Mouse (Mus musculus) lung, adult 2 months (tissue): ENCODE measurements around the gene Cep104.

Experiments used
- CTCF ChIP-seq: fragments of 200-500 bp; IDR thresholded peaks from 2 replicates; pipeline ENCODE4 v1.5.1; 2011; ENCODE audit warnings: mild to moderate bottlenecking, low read length, control low read depth; ENCODE audit not compliant: insufficient read depth
- POLR2A ChIP-seq: fragments of 200-500 bp; IDR thresholded peaks from 2 replicates; pipeline ENCODE4 v1.6.1; 2011; ENCODE audit warnings: low read depth, mild to moderate bottlenecking, control low read depth, low read length, borderline replicate concordance; ENCODE audit errors: extremely low read depth

DNA sequence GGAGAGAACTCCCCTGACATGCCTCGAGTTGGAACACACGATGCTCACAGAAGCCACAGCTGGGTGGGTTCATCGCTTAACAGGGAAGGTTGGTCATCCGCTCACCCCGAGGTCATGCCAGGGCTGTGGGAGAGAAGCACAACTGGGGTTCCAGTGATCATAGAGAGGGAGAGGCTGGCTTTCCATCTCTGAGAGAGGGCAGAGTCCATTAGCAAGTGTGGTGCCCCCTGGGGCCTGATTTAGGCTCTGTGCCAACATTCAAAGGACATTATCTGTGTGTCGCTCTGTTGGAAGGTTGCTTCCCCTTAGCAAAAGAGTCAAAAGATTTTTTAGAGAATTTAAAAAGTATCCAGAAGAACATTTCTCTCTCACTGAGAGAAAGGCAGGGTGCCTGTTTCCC lies 30.7 kb upstream of the Cep104 start:
- no peak for TF ChIP-seq CTCF
- TF ChIP-seq POLR2A = no peak
